Mouse (Mus musculus): ENCODE measurements around the gene Sh2b2. TPM values are rescaled to one million over a fixed set of nuclear protein-coding genes. Genes with fewer than 3 reads are reported as not detected.

The Sh2b2 gene
- polyA plus RNA-seq, 1 experiment from 2014 or later, result 14.8 TPM

Other genes starting within 250 kb of the Sh2b2 start
- gene Upk3b, start 208.1 kb downstream of the Sh2b2 start, polyA plus RNA-seq (2016; fragmentation: Nextera tagmentation; extraction: Ambion mirVana), result 0.13 and 0.24 TPM in 2 replicates
- 5.0 and 5.4 TPM in 2 replicates for gene Upk3bl, start 192.1 kb downstream of the Sh2b2 start, polyA plus RNA-seq (2016; fragmentation: Nextera tagmentation; extraction: Ambion mirVana)
- gene Rasa4, start 162.6 kb downstream of the Sh2b2 start, polyA plus RNA-seq (2016; fragmentation: Nextera tagmentation; extraction: Ambion mirVana), result 9.2 and 9.7 TPM in 2 replicates
- gene Polr2j, start 129.9 kb downstream of the Sh2b2 start, polyA plus RNA-seq (2016; fragmentation: Nextera tagmentation; extraction: Ambion mirVana), result 253 and 261 TPM in 2 replicates
- gene Lrwd1, start 110.5 kb downstream of the Sh2b2 start, polyA plus RNA-seq (2016; fragmentation: Nextera tagmentation; extraction: Ambion mirVana), result 49.6 and 50.2 TPM in 2 replicates
- gene Alkbh4, start 110.4 kb downstream of the Sh2b2 start, polyA plus RNA-seq (2016; fragmentation: Nextera tagmentation; extraction: Ambion mirVana), result 27.7 and 29.9 TPM in 2 replicates
- 8.7 and 9.9 TPM in 2 replicates for gene Orai2, start 75.8 kb downstream of the Sh2b2 start, polyA plus RNA-seq (2016; fragmentation: Nextera tagmentation; extraction: Ambion mirVana)
- gene Prkrip1, start 47.6 kb downstream of the Sh2b2 start, polyA plus RNA-seq (2016; fragmentation: Nextera tagmentation; extraction: Ambion mirVana), result 59.1 and 65.1 TPM in 2 replicates